ENCODE assay signal across 11 mouse cellular contexts in the genomic region with DNA sequence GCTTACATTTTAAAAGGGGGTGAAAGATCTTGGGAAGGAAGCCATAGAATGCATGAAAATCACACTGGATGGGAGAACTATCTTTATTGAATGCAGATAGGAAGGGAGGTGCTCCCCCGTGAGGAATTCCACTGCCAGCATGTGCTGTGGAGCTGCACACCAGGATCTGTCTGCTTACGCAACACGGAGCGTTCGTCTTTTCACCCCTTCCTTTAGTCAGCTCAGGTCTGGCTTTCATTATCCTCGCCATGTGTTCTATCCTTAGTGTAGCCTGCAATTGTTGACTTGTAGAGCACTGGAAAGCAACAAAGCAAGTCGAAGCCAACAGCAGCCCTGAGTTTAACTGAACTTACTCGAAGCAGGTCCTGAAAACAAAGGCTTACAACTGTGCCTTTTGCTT.
DNase-seq lines count a peak whose midpoint lies in the region; ATAC-seq lines count a peak whose summit lies in the region.
"Had no signal": no experiment of that assay in that cellular context is flagged by ENCODE, and none has a peak within 500 bp of the region (broad histone marks: within the 10 kb centered on the region; RNA-seq: fewer than 3 reads in every experiment).

No protein-coding gene starts in this region.

- no peak overlapping the region for H3K4me2 ChIP-seq in hindbrain, embryonic 12.5 days (replicated peaks)

- intact Hi-C loops in heart, postnatal 25 days (cut with DNase I), result no loop called here

- ATAC-seq in hindbrain, embryonic 12.5 days (ENCODE audit: low FRiP score), result no peak

- 57% methylated on average over 8 of the region's 8 CpGs for WGBS in embryonic facial prominence, embryonic 10.5 days
- WGBS in hindbrain, embryonic 12.5 days, result 69% methylated on average over 8 of the region's 8 CpGs

- no peaks in the 10 kb centered on the region for H3K36me3 ChIP-seq in embryonic facial prominence, embryonic 10.5 days (replicated peaks)
- no peaks in the 10 kb centered on the region for H3K36me3 ChIP-seq in hindbrain, embryonic 12.5 days
- H3K36me3 ChIP-seq: hindbrain, embryonic 10.5 days had no signal

- peak overlapping the region; percentile 61 for H3K27ac ChIP-seq in embryonic facial prominence, embryonic 10.5 days (replicated peaks)
- H3K27ac ChIP-seq in hindbrain, embryonic 12.5 days, result no peak overlapping the region
- H3K27ac ChIP-seq: hindbrain, embryonic 10.5 days had no signal

- no peaks in the 10 kb centered on the region for H3K9me3 ChIP-seq in embryonic facial prominence, embryonic 10.5 days
- H3K9me3 ChIP-seq in hindbrain, embryonic 12.5 days (replicated peaks), result no peaks in the 10 kb centered on the region
- H3K9me3 ChIP-seq: hindbrain, embryonic 10.5 days had no signal

- no peaks in the 10 kb centered on the region for H3K27me3 ChIP-seq in embryonic facial prominence, embryonic 10.5 days (replicated peaks; ENCODE audit: low read depth, poor library complexity, severe bottlenecking)
- no peaks in the 10 kb centered on the region for H3K27me3 ChIP-seq in hindbrain, embryonic 12.5 days

- no peak overlapping the region for H3K9ac ChIP-seq in hindbrain, embryonic 12.5 days

- H3K4me1 ChIP-seq in embryonic facial prominence, embryonic 10.5 days, result peaks cover 10% of the 10 kb centered on the region; the same call in 1 of the 2 replicates
- H3K4me1 ChIP-seq in hindbrain, embryonic 12.5 days, result no peaks in the 10 kb centered on the region
- H3K4me1 ChIP-seq: hindbrain, embryonic 10.5 days had no signal

- no peak overlapping the region for H3K4me3 ChIP-seq in embryonic facial prominence, embryonic 10.5 days
- H3K4me3 ChIP-seq in hindbrain, embryonic 12.5 days, result no peak overlapping the region
- H3K4me3 ChIP-seq: hindbrain, embryonic 10.5 days; myocyte had no signal

- DNase-seq in heart, adult 18-20 months, result peak; percentile 53 to 67
- DNase-seq in heart, postnatal 25 days (ENCODE audit: low spot score), result no peak
- DNase-seq in Muller cell, postnatal 12 days (ENCODE audit: inconsistent ontology term), result peak; percentile 26
- DNase-seq in embryonic facial prominence, embryonic 10.5 days (ENCODE audit: low spot score), result no peak
- DNase-seq in layer of hippocampus, postnatal 36 days, result peak; percentile 6 to 22
- DNase-seq in MN1 (ENCODE audit: low spot score), result no peak
- DNase-seq in B cell, adult 2 months, result no peak
- DNase-seq: thymus, postnatal 14 days had no signal

Comparison
In these comparisons a context has a peak if more than half of its experiments do, and no peak if none do; other contexts are left out.
1. DNase-seq: peak in heart, adult 18-20 months (2 of 2), Muller cell, postnatal 12 days (single experiment) and layer of hippocampus, postnatal 36 days (2 of 2); none in heart, postnatal 25 days (single experiment), embryonic facial prominence, embryonic 10.5 days (single experiment), MN1 (single experiment) and B cell, adult 2 months (0 of 2).